Mouse (Mus musculus): ENCODE data around the gene Pak7.

GRCm38 (mm10) chr2:136064356-136064755, 323.4 kb downstream of the Pak7 start:
- TF ChIP-seq POLR2A (IDR thresholded peaks at IDR 0.05; ENCODE audit: borderline replicate concordance, low read depth, low read length) (no peak), CTCF (IDR thresholded peaks at IDR 0.05; ENCODE audit: low read depth, low read length) (no peak)

Measured in bone marrow macrophage, adult 2 months (primary cell).